Mouse (Mus musculus) adrenal gland, postnatal 14 days (tissue): ENCODE results near the gene Ndufaf3. TPM values are rescaled to one million over a fixed set of nuclear protein-coding genes. Genes with fewer than 3 reads are reported as not detected.
"Not testable (repeated sequence)": the region's sequence is repeated elsewhere in the genome, so short reads cannot be mapped to it uniquely, and the experiment has no call there.

ENCODE experiments used
- DNase-seq: peaks from one replicate; pipeline ENCODE4 v3.0.0; 2021; ENCODE audit warnings: mixed read lengths
- long read RNA-seq, 2 experiments: library from polyadenylated mRNA; stranded (forward); transcript quantifications; one replicate each; pipeline ENCODE4 v2.0.0; 2021
- total RNA-seq: library from RNA; stranded (reverse); gene quantifications from 2 replicates; pipeline ENCODE4 v1.2.3, GENCODE M21; 2021

The Ndufaf3 gene
- 55.5 and 67.2 TPM in 2 replicates for total RNA-seq
- long read RNA-seq, experiment 1, transcript Ndufaf3-201 (5 exons, 1,487 nt) = major isoform, 41 of 48 reads
- long read RNA-seq, experiment 1, partial matches to known transcripts = 1 of 48 reads
- long read RNA-seq, experiment 1, other reads (novel, unspliced or antisense) = 6 of 48 reads
- long read RNA-seq, experiment 2, transcript Ndufaf3-201 (5 exons, 1,487 nt) = major isoform, 42 of 46 reads
- long read RNA-seq, experiment 2, partial matches to known transcripts = 1 of 46 reads
- long read RNA-seq, experiment 2, other reads (novel, unspliced or antisense) = 2 of 46 reads

DNA sequence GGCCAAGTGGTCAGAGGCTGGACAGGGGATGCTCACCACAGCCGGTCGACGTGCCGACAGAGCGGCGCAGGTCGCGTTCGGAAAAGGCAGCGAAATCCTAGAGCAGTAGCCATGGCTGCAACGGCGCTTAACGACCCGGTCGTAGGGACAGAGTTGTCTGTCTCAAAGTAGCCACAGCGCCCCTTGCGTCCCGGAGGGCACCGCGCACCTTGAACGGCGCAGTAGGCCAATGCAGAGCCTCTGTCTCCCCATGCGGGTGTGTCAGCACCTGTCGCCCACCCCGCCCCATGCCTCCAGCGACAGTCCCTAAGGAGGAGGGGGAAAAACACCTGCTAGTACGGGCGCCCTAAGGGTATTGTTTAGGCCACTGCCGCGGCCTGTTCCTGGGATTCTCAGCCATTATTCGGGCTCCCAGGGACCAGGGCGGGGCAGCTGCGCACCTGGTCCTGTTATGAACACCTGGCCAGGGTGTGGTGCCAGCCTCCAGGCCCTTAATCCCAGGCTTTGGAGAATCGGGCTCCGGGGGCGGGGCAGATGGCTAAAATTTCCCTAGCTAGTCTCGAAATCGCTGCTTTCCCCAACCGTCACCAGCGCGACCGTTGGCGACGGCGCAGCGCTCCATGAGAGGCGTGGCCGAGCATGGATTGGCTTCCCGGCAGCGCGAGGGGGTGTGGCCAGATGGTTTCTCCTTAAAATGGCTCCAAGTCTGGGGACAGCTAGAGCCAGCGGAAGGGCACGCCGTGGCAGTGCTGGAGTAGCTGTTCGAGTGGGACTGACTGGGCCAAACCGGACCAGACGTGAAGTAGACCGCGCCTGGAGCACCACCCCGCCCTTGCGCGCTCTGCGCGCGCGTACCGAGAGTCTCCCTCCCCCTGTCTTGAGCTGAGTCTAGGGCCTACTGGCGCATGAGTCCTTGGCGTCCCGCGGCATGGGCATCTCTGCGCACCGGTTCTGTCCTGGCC is at the start of gene Ndufaf3:
TSS of gene Ndufaf3 (minus strand) at position 620 of the 962 bp plus-strand sequence.
- peak; percentile 98 for DNase-seq

DNA sequence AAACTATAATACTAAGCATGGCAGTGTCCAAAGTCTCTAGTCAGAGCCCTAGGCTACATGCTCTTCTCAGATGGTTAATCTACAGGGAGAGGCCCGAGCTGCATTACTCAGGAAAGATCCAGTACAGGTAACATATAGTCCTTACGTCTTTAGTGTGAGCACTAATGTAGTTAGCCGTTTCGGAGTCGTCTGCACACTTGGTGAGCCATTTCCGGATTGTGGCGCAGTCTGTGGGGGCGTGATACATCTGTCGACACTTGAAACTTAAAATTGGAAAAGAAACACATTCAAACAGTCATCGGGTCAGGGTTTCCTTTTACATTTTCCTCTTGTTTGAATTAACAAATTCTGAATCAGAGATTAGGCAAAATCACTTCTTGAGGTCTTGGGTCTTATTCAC is 44.3 kb upstream of the Ndufaf3 start:
- no peak for DNase-seq

GRCm38 (mm10) chr9:108608889-108609288 is 41.7 kb upstream of the Ndufaf3 start:
- no peak for DNase-seq

DNA sequence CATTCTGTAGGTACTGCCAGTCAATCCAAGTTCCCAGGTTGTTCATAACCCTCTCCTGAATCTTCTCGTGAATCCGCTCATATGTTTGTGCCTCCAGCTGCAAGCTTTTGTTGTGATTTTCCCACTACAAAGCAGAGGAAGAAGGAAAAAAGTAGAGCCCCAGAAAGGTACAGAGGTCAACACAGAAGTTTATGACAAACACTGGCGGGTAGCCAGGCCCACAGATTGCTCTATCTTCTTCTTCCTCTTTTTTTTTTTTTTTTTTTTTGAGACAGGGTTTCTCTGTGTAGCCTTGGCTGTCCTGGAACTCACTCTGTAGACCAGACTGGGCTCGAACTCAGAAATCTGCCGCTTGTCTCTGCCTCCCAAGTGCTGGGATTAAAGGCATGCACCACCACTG is 40.7 kb upstream of the Ndufaf3 start:
- DNase-seq = not testable (repeated sequence)

DNA sequence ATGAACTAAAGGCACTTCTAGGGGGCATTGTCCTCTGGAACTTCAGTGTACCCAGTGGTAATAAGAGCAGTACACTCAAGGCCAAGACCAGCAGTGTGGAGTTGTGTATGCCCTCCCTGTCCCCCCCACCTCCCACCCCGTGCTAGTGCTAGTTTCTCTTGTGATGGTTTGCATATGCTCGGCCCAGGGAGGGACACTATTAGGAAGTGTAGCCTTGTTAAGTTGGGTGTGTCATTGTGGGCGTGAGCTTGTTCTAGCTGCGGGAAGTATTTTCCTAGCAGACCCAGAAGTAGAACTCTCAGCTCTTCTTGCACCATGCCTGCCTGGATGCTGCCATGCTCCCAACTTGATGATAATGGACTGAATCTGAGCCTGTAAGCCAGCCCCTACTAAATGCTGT is 34.8 kb upstream of the Ndufaf3 start:
- no peak for DNase-seq

DNA sequence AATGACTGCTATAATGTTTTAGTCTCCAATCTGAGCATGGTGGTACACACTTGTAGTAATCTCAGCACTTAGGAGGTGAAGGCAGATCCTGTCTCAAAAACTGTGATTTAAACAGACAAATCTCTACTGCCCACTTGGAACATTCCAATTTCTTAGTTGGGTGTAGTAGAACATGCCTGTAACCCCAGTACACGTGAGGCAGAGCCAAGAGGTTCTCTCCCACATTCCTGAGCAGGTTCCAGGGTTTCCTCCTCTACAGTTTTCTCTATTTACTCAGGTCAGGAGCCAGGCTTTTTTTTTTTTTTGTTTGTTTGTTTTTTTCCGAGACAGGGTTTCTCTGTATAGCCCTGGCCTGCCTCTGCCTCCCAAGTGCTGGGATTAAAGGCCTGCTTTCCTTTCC is 32.8 kb upstream of the Ndufaf3 start:
- DNase-seq = no peak

GRCm38 (mm10) chr9:108599021-108599566 is 31.9 kb upstream of the Ndufaf3 start:
- DNase-seq = no peak

GRCm38 (mm10) chr9:108596998-108597764 is 29.9 kb upstream of the Ndufaf3 start, which contains the start of gene P4htm:
TSS of gene P4htm (minus strand) at chr9:108597667.
- peak; percentile 86 for DNase-seq

DNA sequence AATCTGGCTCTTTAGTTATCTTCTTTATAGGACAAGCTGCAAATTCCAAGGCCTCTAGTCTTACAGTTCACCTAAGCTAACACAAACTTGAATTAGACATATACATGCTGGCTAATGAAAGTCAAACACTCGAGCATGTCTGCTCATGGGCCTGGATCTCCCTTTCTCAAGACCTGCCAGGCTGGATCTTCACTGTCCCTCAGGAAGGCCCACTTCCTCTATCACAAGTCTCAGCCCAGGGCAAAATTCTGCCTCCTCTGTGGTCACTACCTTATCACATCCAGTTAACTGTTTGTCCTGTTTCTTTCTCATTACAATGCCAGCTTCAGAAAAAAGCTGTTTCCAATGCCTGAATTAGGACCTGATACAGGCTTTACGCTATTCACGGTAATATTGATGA is 27.1 kb upstream of the Ndufaf3 start:
- DNase-seq = no peak

GRCm38 (mm10) chr9:108591462-108591861 is 24.2 kb upstream of the Ndufaf3 start:
- no peak for DNase-seq

- no peak for DNase-seq
These were observed 22.0 kb upstream of the Ndufaf3 start for GRCm38 (mm10) chr9:108589229-108589628.

- DNase-seq = peak; percentile 84
These were observed 20.4 kb upstream of the Ndufaf3 start for GRCm38 (mm10) chr9:108587571-108588180.

DNA sequence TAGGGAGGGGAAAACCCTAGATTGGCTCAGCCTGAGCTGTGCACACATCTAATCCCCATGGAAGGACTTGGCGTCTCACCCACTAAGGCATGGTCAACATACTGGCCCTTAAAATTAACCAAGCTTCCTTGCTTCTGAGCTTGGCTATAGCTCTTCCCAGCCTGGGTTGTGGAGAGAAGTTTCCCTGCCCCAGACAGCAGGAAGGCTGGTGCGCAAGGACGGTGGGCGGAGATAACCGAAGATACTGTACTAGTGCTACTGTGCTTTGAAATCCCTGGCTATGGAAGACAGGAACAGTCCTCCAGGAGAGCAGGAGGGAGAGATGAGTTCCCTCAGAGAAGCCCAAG is 12.1 kb upstream of the Ndufaf3 start:
- peak; percentile 71 for DNase-seq

GRCm38 (mm10) chr9:108578545-108579343 is 11.5 kb upstream of the Ndufaf3 start, which contains the start of gene Wdr6:
TSS of gene Wdr6 (minus strand) at chr9:108578739.
- DNase-seq = peak; percentile 97

DNA sequence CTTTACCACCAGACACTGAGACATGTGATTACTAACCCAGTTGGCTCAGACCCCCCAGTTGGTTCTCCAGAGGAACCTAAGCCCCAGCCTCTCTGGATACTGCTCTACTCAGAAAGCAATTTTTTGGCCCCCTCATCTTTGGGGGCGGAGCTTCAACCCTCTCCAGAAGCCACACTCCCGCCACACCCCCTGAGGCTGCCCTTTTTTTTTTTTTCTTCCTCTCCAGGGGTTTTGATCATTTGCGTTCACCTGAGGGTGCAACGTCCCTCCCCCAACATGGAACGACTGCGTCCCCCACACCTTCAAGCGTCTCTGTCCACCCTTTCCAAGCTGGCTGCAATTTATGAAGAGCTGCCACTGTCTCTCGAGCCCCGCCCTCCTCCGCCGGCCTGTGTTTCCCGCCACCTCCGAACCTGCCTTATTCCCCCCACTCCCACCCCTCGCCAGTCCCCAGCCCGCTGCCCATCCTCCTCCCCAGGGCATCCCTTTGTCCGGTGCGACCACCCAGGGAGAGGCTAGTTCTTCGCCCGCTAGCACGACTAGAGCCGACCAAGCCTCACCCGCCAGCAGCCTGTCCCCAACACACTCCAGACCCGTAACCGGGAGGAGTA is 10.8 kb upstream of the Ndufaf3 start:
- peak; percentile 82 for DNase-seq

GRCm38 (mm10) chr9:108577025-108577424 is 9.8 kb upstream of the Ndufaf3 start:
- DNase-seq = no peak

DNA sequence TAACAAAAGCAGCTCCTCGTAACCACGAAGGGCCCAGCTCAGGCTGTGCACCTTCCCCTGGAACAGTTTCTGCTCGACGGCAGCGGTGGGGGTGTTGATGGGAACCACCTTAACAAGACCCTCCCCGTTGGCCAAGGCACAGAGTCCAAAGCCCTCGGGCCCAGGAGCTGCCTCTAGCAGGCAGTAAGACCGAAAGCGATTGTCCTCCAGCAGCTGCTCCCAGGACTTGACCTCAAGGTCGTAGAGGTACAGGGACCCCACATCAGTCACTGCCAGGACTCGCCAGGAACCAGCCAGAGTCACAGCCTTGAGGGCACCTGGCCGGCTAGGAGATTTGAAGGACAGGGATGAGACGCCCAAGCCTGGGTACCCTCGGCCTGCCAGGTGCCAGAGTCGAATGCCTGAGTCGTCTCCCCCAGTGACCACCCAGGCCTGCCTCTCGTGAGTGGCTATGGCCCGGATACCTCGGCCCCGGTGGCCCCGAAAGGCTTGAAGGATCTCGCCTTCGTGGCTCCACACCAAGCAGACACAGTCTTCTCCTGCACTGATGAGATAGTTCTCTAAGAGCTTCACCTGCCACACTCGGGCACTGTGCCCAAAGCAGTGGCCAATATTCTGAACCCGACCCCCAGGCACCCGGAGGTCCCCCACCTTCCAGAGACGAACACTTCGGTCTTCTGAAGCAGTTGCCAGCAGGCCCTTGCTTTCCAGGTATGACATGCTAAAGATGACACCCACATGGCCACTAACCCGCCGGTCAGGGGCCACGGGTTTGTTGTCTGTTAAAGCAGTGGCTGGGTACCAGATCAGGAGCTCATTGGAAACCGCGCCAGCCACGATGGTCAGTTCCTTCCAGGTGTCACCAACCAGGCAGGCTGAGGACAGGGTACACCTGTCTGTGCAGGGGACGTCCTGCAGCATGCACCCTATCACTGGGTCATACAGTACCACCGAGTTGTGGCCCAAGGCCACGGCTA is 8.4 kb upstream of the Ndufaf3 start:
- no peak for DNase-seq

- no peak for DNase-seq
These were observed 7.7 kb upstream of the Ndufaf3 start for GRCm38 (mm10) chr9:108574921-108575320.
